Mouse (Mus musculus): ENCODE measurements around the gene Ctbp2. TPM values are rescaled to one million over a fixed set of nuclear protein-coding genes. Genes with fewer than 3 reads are reported as not detected.

The Ctbp2 gene
- polyA plus RNA-seq, 1 experiment from 2014 or later = 60.6 TPM

DNA sequence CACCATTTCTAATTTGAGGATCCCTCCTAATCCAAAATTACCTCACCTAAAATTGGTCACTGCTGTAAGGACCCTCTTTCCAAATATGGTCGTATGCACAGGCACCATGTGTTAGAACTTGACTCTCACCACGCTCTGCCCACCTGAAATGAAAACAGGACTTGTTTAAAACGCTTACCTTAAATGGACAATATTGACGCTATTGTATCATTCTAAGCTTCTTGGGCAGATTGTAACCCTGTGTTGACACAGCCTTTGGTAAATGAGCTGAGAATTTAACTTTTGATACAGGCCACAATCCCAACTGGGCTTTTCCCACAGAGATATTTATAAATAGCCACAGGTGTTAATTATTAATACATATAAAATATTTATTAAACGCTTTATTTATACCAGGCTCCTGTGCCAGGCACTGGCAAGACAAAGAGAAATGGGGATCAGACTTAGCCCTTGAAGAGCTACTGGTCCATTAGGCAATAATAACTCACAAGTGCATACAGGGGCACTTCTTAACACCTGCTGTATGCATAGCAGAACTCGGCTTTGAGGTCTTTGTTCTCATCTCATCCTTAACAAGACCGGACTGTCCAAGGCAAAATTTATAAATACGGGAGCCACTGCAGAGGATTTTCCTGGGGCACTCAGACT lies 15.7 kb upstream of the Ctbp2 start:
- Histone ChIP-seq H3K9ac (no peak overlapping the region), H3K4me1 (replicated peaks) (no peaks in the 10 kb centered on the region), H3K27me3 (replicated peaks) (no peaks in the 10 kb centered on the region), H3K9me3 (replicated peaks) (no peaks in the 10 kb centered on the region), H3K27ac (ENCODE audit: poor library complexity, severe bottlenecking) (no peak overlapping the region), H3K4me2 (no peak overlapping the region), H3K4me3 (no peak overlapping the region), H3K36me3 (no peaks in the 10 kb centered on the region)
- WGBS = 77% methylated on average over 8 of the region's 8 CpGs
- ATAC-seq (ENCODE audit: insufficient number of reproducible peaks, low FRiP score) = no peak

DNA sequence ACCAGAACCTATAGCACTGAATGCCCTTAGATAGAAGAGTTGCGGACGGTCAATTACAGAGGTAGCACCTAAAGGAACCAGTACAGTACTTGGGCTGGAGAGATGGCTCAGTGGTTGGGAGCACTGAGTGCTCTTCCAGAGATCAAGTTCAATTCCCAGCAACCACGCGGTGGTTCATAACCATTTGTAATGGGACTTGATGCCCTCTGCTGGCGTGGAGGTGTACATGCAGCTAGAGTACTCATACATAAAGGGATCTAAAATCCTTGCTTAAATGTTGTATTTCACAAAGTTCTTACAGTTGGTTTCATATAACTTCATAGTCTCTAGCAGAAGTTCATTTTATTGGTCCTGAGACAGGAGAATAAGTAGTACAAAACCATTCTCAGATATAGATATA lies 9.4 kb upstream of the Ctbp2 start:
- Histone ChIP-seq H3K4me3 (no peak overlapping the region), H3K9me3 (replicated peaks) (peaks cover 4% of the 10 kb centered on the region; the same call in 1 of the 2 replicates), H3K27ac (ENCODE audit: poor library complexity, severe bottlenecking) (no peak overlapping the region), H3K4me1 (replicated peaks) (no peaks in the 10 kb centered on the region), H3K4me2 (no peak overlapping the region), H3K36me3 (no peaks in the 10 kb centered on the region), H3K9ac (no peak overlapping the region), H3K27me3 (replicated peaks) (no peaks in the 10 kb centered on the region)
- WGBS = 69% methylated on average over 5 of the region's 5 CpGs
- ATAC-seq (ENCODE audit: insufficient number of reproducible peaks, low FRiP score) = no peak

DNA sequence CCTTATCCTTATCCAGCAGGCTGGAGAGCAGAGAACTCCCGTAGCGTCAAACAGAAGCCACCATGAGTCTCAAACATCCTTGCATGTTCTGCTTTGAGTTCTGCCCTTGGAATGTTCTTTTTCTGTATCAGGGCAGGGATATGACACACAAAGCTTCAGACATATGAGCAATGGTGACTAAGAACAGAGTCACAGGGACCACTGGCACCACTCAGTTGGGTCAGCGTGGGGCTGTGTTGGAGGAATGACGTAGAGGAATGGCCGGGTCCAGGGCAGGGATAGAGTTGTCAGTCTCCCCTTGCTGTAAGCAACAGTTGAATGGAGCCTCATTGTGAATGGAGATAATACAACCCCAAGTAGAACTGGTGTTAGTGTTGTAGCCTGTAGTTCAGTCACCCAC lies 8.5 kb upstream of the Ctbp2 start:
- Histone ChIP-seq H3K27me3 (replicated peaks) (no peaks in the 10 kb centered on the region), H3K36me3 (no peaks in the 10 kb centered on the region), H3K9me3 (replicated peaks) (peaks cover 6% of the 10 kb centered on the region; the same call in 1 of the 2 replicates), H3K4me1 (replicated peaks) (no peaks in the 10 kb centered on the region), H3K27ac (ENCODE audit: poor library complexity, severe bottlenecking) (no peak overlapping the region), H3K4me2 (no peak overlapping the region), H3K4me3 (no peak overlapping the region), H3K9ac (no peak overlapping the region)
- no peak for ATAC-seq (ENCODE audit: insufficient number of reproducible peaks, low FRiP score)
- WGBS = 87% methylated on average over 5 of the region's 5 CpGs

DNA sequence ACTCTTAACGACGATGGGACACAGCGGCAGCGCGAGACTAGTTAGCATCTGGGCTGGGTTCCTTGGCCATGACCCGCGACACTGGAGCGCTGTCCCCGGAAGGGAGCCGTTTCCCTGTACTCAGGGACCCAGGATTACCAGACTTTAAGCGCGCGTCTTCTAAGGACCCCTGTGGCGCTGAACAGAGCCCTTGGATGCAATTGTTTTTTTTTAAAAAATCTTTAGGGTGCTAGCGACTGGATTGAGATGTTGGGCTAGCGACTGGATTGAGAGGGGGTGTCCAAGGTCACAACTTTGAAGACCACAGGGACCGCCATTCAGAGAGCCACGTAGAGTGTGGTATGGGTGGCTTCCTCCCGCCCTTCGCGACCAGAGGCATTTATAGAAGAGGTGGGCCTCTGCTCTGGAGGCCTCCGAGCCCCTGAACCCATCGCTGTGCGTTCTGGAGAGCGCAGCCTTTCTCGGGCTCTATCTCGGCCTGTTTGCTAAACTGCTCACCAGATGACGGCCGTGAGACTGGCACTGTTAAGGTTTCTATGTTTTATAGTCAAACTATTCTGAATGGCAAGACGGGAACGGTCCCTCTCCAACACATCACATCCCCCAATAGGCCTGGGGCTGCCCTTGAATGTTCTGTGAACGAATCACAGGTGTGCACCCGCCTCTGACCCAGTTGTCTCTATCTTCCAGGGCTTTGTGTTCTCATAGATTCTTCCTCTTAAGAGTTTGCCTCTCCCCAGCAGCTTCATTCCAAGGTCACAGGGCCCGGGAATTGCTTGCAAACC lies 739 bp upstream of the Ctbp2 start:
- Histone ChIP-seq H3K9ac (peak overlapping the region; percentile 98), H3K27ac (ENCODE audit: poor library complexity, severe bottlenecking) (peak overlapping the region; percentile 100), H3K9me3 (replicated peaks) (peaks cover 6% of the 10 kb centered on the region; the same call in 1 of the 2 replicates), H3K27me3 (replicated peaks) (no peaks in the 10 kb centered on the region), H3K36me3 (no peaks in the 10 kb centered on the region), H3K4me1 (replicated peaks) (peaks cover 19% of the 10 kb centered on the region), H3K4me2 (peak overlapping the region; percentile 92), H3K4me3 (peak overlapping the region; percentile 79)
- no peak for ATAC-seq (ENCODE audit: insufficient number of reproducible peaks, low FRiP score)
- WGBS = 5% methylated on average over 34 of the region's 34 CpGs

DNA sequence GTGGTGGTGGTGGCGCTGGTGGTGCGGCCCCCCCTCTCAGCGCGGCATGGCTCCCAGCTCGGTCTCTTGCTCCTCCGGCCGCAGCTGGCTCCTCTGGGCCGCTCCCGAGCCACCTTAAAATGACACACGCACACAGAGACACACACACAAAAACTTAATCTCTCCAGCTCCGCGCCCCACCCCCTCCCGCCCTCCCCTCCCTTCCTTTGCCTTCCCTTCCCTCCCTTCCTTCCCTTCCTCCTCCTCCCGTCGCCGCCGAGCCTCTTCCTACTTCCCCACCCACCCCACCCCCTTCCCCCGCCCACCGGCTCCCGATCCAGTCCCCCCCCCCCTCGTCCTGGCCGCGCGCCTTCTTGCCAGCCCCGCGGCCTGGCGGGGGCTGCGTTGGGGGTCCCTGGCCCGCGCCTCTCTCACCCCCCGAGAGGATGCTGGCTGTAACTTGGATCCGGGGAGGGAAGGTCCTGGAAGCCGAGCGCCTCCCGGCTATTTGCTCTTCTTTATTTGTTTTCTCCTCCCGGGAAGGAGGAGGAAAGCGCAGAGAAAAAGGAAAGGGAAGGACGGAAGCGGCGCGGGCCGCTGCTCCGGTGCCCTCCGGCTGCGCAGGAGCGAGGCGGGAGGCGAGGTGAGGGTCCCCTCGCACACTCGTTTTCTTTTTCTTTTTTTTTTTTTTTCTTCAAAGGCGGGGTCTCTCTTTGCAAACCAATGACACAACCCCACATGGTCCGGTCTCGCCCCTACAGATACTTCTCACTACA lies 733 bp downstream of the Ctbp2 start, which contains the start of gene Fgfr2:
Fgfr2 (minus strand) TSS at position 107 of the 755 bp plus-strand sequence.
- Histone ChIP-seq H3K27ac (ENCODE audit: poor library complexity, severe bottlenecking) (peak within 1 kb of the TSS; percentile 100), H3K4me1 (replicated peaks) (peaks cover 25% of the 10 kb centered on the region), H3K4me2 (peak within 1 kb of the TSS; percentile 92), H3K27me3 (replicated peaks) (no peaks in the 10 kb centered on the region), H3K9me3 (replicated peaks) (0 out of 2 replicates have a peak, but pooled peaks cover under 1% of the 10 kb centered on the region), H3K9ac (peak within 1 kb of the TSS; percentile 98), H3K4me3 (peak within 1 kb of the TSS; percentile 79), H3K36me3 (no peaks in the 10 kb centered on the region)
- WGBS = under 1% methylated on average over 28 of the region's 53 CpGs
- ATAC-seq (ENCODE audit: insufficient number of reproducible peaks, low FRiP score) = peak; percentile 68

DNA sequence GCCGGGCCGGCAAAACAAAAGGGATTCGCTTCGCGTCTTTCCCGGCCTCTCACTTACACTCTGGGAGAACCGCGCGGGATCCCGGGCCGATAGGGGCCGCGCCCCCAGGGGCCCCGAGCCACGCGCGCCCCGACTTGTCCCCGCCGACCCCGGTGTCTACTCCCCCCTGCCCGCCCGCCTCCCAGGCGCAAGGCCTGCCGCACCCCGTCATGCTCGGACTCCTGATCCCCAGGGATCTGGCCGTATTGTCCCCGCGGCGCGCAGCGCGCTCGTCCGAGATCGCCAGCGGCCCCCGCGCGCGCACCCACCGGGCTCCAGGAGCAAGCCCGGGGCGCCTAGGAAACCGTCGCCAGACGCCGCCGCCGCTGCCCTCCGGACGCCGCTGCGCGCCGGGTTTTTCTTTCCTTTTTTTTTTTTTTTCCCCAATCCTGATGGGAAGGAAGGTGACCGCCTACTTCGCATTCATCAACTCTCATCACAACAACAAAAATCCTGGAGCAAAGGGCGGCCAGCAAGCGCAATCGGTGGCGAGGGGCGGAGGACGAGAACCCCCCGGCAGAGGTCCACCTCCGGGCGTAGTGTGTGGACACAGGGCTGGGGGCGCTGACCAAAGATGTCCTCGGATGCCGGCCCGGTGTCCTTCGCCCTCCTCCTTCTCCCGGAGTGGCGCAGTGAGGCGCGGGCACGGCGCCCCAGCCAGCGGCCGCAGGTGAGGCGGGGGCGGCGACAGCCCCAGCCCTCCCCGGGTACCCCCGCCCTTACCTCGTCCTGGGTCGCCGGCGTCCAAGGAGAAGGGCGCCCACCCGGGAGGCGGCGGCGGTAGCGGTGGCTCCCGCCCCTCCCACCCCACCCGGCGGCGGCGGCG lies 1.5 kb downstream of the Ctbp2 start:
- Histone ChIP-seq H3K4me3 (peak overlapping the region; percentile 79), H3K4me1 (replicated peaks) (peaks cover 32% of the 10 kb centered on the region), H3K9ac (peak overlapping the region; percentile 98), H3K36me3 (no peaks in the 10 kb centered on the region), H3K4me2 (peak overlapping the region; percentile 92), H3K9me3 (replicated peaks) (no peaks in the 10 kb centered on the region), H3K27ac (ENCODE audit: poor library complexity, severe bottlenecking) (peak overlapping the region; percentile 100), H3K27me3 (replicated peaks) (no peaks in the 10 kb centered on the region)
- peak; percentile 19 for ATAC-seq (ENCODE audit: insufficient number of reproducible peaks, low FRiP score)
- WGBS = under 1% methylated on average over 68 of the region's 102 CpGs

DNA sequence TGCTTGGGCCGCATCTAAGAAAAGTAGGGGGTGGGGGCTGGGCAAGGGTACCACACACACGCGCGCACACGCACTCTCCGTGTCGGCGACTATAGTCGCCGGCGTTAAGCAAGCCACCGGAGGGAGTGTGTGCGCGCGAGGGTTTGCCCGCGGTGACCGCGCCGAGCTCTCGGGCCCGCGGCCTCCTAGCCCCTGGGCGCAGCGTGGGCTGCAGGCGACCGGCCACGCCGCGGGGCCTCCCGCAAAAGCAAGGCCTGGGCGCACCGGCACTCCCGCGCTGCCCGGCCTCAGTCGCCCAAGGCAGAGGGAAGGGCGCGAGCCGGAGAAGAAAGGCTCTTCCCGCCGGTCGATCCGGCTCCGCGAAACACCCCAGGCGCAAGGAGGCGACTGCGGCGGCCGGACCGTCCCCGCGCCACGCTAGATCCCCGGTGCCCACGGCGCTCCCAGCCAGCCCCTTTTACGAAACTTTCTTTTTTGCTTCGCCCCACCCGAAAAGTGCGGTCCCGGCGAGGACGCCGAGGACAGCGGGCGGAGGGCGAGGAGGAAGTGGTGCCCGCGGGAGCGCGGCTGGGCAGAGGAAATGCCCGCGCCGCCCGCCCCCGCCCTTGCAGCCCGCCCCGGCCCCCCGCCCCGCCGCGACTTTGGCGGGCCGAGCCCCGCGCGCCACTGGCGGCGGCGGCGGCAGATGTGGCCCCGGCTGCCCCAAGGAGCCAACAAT lies 2.3 kb downstream of the Ctbp2 start:
- H3K36me3 ChIP-seq = no peaks in the 10 kb centered on the region
- H3K27me3 ChIP-seq (replicated peaks) = no peaks in the 10 kb centered on the region
- H3K9ac ChIP-seq = peak overlapping the region; percentile 98
- no peak for ATAC-seq (ENCODE audit: insufficient number of reproducible peaks, low FRiP score)
- H3K27ac ChIP-seq (ENCODE audit: poor library complexity, severe bottlenecking) = peak overlapping the region; percentile 100
- peaks cover 40% of the 10 kb centered on the region for H3K4me1 ChIP-seq (replicated peaks)
- H3K9me3 ChIP-seq (replicated peaks) = no peaks in the 10 kb centered on the region
- H3K4me2 ChIP-seq = peak overlapping the region; percentile 92
- peak overlapping the region; percentile 79 for H3K4me3 ChIP-seq
- WGBS = under 1% methylated on average over 75 of the region's 94 CpGs

DNA sequence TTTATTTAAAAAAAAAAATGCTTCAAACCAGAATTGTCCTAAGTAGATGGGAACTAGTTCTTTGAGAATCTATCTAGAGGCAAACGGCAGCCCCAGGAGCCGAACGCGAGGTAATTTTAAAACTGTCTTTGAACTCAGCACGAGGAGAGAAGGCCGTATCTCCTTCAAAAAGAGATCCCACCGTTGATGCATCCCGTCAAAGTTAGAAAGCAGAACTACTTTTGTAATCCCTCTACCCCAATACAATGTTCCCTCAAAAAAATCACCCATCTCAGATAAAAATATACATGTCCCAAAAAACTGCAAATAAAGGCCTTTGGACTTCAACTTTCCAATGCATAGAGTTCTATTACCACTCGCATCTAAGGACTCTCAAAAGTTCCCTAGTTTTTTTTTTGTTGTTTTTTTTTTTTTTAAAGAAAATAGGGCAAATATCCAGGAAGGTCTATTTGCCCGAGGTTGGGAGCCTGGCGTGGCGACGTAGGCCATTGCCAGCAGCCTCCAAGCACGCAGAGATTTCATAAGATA lies 3.0 kb downstream of the Ctbp2 start:
- ATAC-seq (ENCODE audit: insufficient number of reproducible peaks, low FRiP score) = no peak

DNA sequence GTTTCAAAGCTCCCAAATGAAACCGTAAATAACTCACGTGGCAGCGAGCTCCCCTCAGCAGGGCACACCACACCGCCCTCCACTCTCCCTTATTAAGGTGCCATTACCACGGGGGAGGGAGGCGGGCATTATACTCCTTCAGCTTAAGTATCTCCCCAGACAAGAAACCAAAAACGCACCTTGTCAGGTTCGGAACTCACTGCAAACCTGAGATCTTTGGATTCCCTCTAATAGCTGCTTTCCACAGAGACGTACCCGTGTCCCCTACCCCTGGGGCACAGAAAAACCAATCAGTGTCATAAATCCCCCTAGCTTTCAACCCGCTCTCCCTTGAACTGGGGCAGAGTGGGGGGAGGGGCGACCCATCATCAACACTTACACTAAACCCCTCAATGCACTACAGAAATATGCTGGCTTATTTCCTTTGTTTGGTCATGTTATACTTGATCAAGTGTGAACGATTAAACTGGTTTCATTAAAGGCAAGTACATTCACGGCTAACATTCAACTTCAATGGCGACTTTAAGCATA lies 3.9 kb downstream of the Ctbp2 start:
- H3K4me1 ChIP-seq (replicated peaks) = peaks cover 47% of the 10 kb centered on the region
- H3K4me2 ChIP-seq = peak overlapping the region; percentile 78
- H3K4me3 ChIP-seq = peak overlapping the region; percentile 37
- no peaks in the 10 kb centered on the region for H3K36me3 ChIP-seq
- H3K27me3 ChIP-seq (replicated peaks) = no peaks in the 10 kb centered on the region
- WGBS = 8% methylated on average over 15 of the region's 15 CpGs
- H3K9me3 ChIP-seq (replicated peaks) = no peaks in the 10 kb centered on the region
- peak overlapping the region; percentile 71 for H3K9ac ChIP-seq
- no peak overlapping the region for H3K27ac ChIP-seq (ENCODE audit: poor library complexity, severe bottlenecking)
- ATAC-seq (ENCODE audit: insufficient number of reproducible peaks, low FRiP score) = no peak

More for the DNA sequence above, 3.0 kb downstream of the Ctbp2 start:
- Histone ChIP-seq H3K4me3 (peak overlapping the region; percentile 79), H3K9ac (peak overlapping the region; percentile 98), H3K27me3 (replicated peaks) (no peaks in the 10 kb centered on the region), H3K4me1 (replicated peaks) (peaks cover 45% of the 10 kb centered on the region), H3K9me3 (replicated peaks) (no peaks in the 10 kb centered on the region), H3K27ac (ENCODE audit: poor library complexity, severe bottlenecking) (peak overlapping the region; percentile 100), H3K4me2 (peak overlapping the region; percentile 92), H3K36me3 (no peaks in the 10 kb centered on the region)
- WGBS = 2% methylated on average over 14 of the region's 14 CpGs
